Mouse (Mus musculus): ENCODE results near the gene Sept9.

DNA sequence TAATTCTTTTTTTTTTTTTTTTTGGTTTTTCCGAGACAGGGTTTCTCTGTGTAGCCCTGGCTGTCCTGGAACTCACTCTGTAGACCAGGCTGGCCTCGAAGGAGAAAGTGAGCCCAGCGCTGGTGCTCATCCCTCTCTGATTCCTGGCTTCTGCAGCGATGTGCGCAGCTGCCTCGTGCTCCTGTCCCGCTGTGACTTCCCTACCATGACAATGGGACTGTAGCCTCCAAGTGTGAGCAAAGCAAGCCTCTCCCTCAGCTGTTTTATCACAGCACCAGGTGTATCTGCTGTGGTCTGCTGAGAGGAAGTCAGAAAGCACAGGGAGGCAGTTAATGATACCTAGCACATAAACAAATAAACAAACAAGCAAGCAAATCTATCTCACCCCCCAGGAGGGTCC is 204.3 kb downstream of the Sept9 start:
- TF ChIP-seq CTCF (IDR thresholded peaks at IDR 0.05; ENCODE audit: insufficient read depth, low read depth, low read length) (no peak), POLR2A (IDR thresholded peaks at IDR 0.05; ENCODE audit: insufficient read depth, low read depth, low read length) (no peak)
